Mouse (Mus musculus) G1E (cell line): Measurements from ENCODE around the gene Atxn2. TPM values are rescaled to one million over a fixed set of nuclear protein-coding genes. Genes with fewer than 3 reads are reported as not detected.

Experiments
- ATAC-seq: 2 replicates; pipeline ENCODE4 v1.8.0; 2016; ENCODE audit warnings: mild to moderate bottlenecking; ENCODE audit not compliant: insufficient number of reproducible peaks, poor library complexity, low FRiP score, severe bottlenecking; ENCODE audit errors: extremely low read depth
- DNase-seq: peaks from one replicate; pipeline ENCODE4 v3.0.0; 2012; ENCODE audit warnings: low spot score
- H3K27me3 ChIP-seq: 2 replicates; pipeline ENCODE4 v1.6.1; 2012; ENCODE audit warnings: mild to moderate bottlenecking, low read length, inconsistent platforms; ENCODE audit not compliant: insufficient read depth
- H3K36me3 ChIP-seq: replicated peaks from 2 replicates; pipeline ENCODE3; 2012; ENCODE audit warnings: mild to moderate bottlenecking, inconsistent platforms
- H3K4me1 ChIP-seq: 2 replicates; pipeline ENCODE4 v1.6.1; 2012; ENCODE audit warnings: low read depth, low read length, inconsistent platforms, mixed read lengths; ENCODE audit not compliant: insufficient read depth
- H3K4me3 ChIP-seq: 2 replicates; pipeline ENCODE4 v1.5.1; 2012; ENCODE audit warnings: low read depth, mild to moderate bottlenecking, inconsistent platforms, low read length, moderate library complexity, mixed read lengths
- H3K9me3 ChIP-seq: replicated peaks from 2 replicates; pipeline ENCODE4 v1.6.1; 2012; ENCODE audit warnings: inconsistent platforms
- CTCF ChIP-seq: IDR thresholded peaks from 2 replicates; pipeline ENCODE4 v1.5.1; 2012; ENCODE audit warnings: low read depth, low read length, inconsistent platforms, mixed read lengths
- GATA1 ChIP-seq: IDR thresholded peaks from 2 replicates; pipeline ENCODE4 v1.6.1; 2012; ENCODE audit warnings: borderline replicate concordance, low read length, inconsistent platforms, mixed read lengths
- GATA2 ChIP-seq: IDR thresholded peaks from 2 replicates; pipeline ENCODE4 v1.6.1; 2012; ENCODE audit warnings: low read depth, low read length, inconsistent platforms, borderline replicate concordance
- POLR2AphosphoS5 ChIP-seq: IDR thresholded peaks from 2 replicates; pipeline ENCODE4 v1.6.1; 2012; ENCODE audit warnings: low read depth, low read length, inconsistent platforms; ENCODE audit not compliant: insufficient replicate concordance
- TAL1 ChIP-seq: conservative IDR thresholded peaks from 2 replicates; pipeline ENCODE4 v1.6.1; 2012; ENCODE audit warnings: low read depth, low read length, inconsistent platforms, mixed read lengths
- polyA plus RNA-seq: library from polyadenylated mRNA; stranded (reverse); fragments of >175 nt; gene quantifications from 2 replicates; pipeline ENCODE4 v1.2.3, GENCODE M21; 2012
- total RNA-seq, 2 experiments: library from RNA; stranded (forward) in 1 of 2; stranded (reverse) in 1 of 2; fragments of 200-1000 nt in 1 of 2; fragments of >200 nt in 1 of 2; fragmentation: Nextera tagmentation in 1 of 2; gene quantifications; 2 replicates each; pipeline ENCODE4 v1.2.3; 2014 to 2017

Atxn2 gene
- total and polyA plus RNA-seq, 3 experiments = 38.0 to 151 (median 57.5) TPM

DNA sequence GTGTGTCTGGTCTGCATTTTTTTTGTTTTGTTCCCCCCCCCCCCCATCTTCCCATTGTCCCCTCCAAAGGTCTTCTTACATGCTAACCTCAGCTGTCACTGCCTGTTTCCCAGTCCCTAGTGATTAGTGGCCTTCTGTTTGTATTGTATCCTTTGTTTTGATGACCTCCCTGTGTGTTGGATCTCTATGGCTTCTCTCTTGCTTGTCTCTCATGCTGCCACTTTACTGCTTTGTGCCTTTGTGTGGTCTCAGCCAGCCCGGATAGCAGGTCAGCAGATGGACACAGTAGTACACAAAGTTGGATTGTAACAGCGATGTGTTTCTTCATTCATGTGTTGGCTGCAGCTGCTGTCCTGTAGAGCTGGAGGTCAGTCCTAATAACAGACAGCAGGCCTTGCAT, 46.8 kb downstream of the Atxn2 start:
- Histone ChIP-seq H3K9me3 (no peaks in the 10 kb centered on the region), H3K4me3 (no peak overlapping the region), H3K27me3 (no peaks in the 10 kb centered on the region), H3K36me3 (peaks cover 89% of the 10 kb centered on the region), H3K4me1 (no peaks in the 10 kb centered on the region; the same call in none of the 2 replicates)
- no peak for DNase-seq
- TF ChIP-seq POLR2AphosphoS5 (no peak), CTCF (no peak), GATA2 (no peak)
- ATAC-seq = no peak

DNA sequence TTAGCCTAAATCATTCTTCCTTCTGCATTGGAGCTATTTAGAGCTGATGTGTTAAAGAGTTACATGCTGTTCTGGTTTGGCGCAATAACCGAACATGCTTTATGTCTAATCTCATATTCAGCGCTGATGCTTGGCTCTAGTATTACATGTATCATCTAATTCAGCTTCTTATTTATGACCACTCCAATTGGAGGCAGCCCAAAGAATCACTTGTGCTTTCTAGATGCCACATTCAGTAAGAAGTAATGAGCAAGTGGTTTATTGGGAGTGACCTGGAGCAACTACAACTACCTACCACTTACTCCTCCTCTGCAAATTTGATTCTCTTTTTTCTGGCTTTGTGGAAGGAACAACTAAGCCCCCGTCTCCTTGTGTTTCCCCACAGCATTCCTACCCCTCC, 47.2 kb downstream of the Atxn2 start:
- TF ChIP-seq POLR2AphosphoS5 (no peak), GATA2 (no peak), GATA1 (no peak), CTCF (no peak), TAL1 (no peak)
- no peak overlapping the region for H3K4me3 ChIP-seq
- H3K36me3 ChIP-seq = peaks cover 89% of the 10 kb centered on the region
- H3K9me3 ChIP-seq = no peaks in the 10 kb centered on the region
- DNase-seq = no peak
- no peaks in the 10 kb centered on the region for H3K27me3 ChIP-seq
- no peaks in the 10 kb centered on the region; the same call in none of the 2 replicates for H3K4me1 ChIP-seq
- no peak for ATAC-seq

DNA sequence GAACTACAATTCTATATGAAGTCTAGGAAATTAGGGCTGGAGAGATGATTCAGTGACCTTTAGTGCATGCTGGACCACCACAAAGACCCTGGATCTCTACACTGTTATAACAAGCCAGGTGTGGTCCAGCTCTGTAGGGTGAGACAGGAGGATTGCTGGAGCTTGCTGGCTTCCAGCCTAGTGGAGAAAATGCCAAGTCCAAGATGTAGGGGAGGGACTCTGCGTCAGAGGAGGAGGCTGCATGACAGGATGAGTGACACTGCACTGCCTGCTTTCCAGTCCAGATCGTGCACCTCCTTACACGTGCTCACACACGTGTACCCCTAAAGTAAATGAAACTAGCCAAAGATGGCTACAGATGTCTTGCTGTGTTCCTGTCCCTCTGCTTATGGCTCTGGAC, 48.8 kb downstream of the Atxn2 start:
- Histone ChIP-seq H3K4me3 (no peak overlapping the region), H3K9me3 (no peaks in the 10 kb centered on the region), H3K27me3 (no peaks in the 10 kb centered on the region), H3K4me1 (peaks cover 4% of the 10 kb centered on the region; the same call in 1 of the 2 replicates), H3K36me3 (peaks cover 91% of the 10 kb centered on the region)
- DNase-seq (no peak), ATAC-seq (no peak)
- TF ChIP-seq TAL1 (no peak), GATA2 (no peak), CTCF (no peak), POLR2AphosphoS5 (no peak), GATA1 (no peak)

DNA sequence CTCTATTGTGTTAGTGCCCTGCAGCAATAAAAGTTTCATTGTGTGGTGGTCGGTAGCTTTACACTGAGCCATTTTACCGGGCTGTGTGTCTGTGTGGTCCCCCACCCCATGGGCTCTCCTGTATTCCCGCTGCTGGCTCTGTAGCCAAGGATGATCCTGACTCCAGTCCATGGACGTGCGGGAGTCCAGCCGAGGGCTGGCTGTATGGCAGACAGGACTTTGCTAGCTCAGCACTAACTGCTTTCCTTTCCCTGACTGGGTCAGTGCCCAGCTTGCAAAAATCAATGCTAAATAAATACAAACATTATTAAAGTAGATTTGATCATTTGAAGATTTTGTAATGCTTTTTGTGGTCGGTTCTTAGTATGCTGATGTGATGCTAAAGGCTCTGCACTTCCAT, 50.3 kb downstream of the Atxn2 start:
- Histone ChIP-seq H3K4me1 (peaks cover 4% of the 10 kb centered on the region; the same call in 1 of the 2 replicates), H3K27me3 (no peaks in the 10 kb centered on the region), H3K36me3 (peaks cover 90% of the 10 kb centered on the region), H3K4me3 (no peak overlapping the region), H3K9me3 (no peaks in the 10 kb centered on the region)
- TF ChIP-seq GATA1 (no peak), TAL1 (no peak)
- ATAC-seq (no peak), DNase-seq (no peak)

DNA sequence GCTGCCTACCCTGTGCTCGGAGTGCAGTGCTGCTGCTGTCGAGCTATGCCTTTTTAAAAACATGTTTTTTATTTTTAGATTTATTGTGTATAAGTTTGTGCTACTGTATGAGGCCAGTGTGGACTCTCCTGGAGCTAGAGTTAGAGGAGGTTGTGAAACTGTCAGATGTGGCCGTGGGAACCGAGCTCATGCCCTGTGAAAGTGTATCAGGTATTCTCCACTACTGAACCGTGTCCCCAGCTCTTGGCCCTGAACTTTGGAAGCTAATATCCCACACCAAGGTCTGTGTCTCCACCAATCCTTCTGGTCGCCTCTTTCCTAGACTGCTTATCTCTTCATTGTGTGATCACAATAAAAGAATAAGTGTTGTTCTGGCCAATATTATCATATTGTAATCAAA, 51.8 kb downstream of the Atxn2 start:
- peaks cover 88% of the 10 kb centered on the region for H3K36me3 ChIP-seq
- H3K9me3 ChIP-seq = no peaks in the 10 kb centered on the region
- H3K4me3 ChIP-seq = no peak overlapping the region
- H3K27me3 ChIP-seq = no peaks in the 10 kb centered on the region
- DNase-seq = no peak
- H3K4me1 ChIP-seq = peaks cover 4% of the 10 kb centered on the region; the same call in 1 of the 2 replicates
- TF ChIP-seq GATA2 (no peak), TAL1 (no peak), POLR2AphosphoS5 (no peak), CTCF (no peak), GATA1 (no peak)
- ATAC-seq = no peak

DNA sequence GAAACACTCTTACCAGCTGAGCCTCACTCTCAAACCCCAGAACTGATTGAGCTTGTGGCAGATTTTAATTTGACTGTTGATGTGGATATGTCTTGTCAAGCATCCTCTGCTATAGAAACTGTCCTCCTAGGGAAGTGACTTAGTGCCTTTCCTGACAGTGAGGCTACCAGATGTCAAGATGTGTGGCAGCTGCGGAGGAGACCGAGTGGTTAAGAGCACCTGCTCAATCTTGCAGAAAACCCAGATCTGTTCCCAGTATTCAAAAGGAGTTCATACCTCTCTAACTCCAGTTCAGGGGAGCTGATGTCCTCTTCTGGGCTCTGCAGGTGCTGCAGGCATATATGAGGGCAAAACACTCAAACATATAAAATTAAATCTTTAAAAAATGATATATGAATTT, 53.9 kb downstream of the Atxn2 start:
- no peak for TF ChIP-seq GATA1
- H3K4me1 ChIP-seq = peaks cover 4% of the 10 kb centered on the region; the same call in 1 of the 2 replicates
- peaks cover 88% of the 10 kb centered on the region for H3K36me3 ChIP-seq
- H3K27me3 ChIP-seq = no peaks in the 10 kb centered on the region
- no peaks in the 10 kb centered on the region for H3K9me3 ChIP-seq
- no peak overlapping the region for H3K4me3 ChIP-seq
- ATAC-seq = no peak
- DNase-seq = no peak

DNA sequence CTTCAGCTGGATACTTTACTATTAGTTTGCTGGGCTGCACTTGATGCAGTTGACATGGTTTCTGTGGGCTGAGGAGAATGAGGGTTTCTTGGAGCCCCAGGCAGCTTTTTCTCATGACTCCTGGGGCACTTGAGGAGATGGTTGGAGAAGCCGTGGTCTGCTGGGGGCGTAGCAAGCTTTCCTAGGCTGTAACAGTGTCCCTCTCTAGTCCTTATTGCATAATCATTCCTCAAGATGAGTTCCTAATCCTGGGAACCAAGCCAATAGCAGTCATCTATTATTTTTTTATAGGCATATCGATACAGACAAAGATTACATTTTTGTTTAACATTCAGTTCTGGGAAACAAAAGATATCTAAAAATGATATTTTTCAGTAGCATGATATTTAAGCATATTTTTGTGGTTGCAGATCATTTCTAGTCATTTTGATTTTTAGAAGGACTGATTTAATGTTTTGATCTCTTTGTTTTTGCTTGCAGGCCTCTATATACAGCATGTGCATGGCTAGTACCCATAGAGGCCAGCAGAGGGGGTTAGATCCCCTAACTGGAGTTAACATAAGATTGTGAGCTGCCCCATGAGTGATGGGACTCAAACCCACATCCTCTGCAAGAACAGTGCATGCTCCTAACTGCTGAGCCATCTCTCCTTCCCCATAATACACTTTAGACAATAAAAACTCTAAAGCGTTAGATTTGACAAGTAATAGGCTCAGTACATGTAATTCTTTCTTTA, 55.1 kb downstream of the Atxn2 start:
- Histone ChIP-seq H3K9me3 (no peaks in the 10 kb centered on the region), H3K4me3 (no peak overlapping the region), H3K36me3 (peaks cover 77% of the 10 kb centered on the region), H3K27me3 (no peaks in the 10 kb centered on the region), H3K4me1 (peaks cover 4% of the 10 kb centered on the region; the same call in 1 of the 2 replicates)
- TF ChIP-seq CTCF = no peak
- TF ChIP-seq POLR2AphosphoS5 = no peak
- no peak for TF ChIP-seq TAL1
- TF ChIP-seq GATA2 = no peak
- no peak for TF ChIP-seq GATA1
- no peak for ATAC-seq
- DNase-seq = no peak
